Mouse (Mus musculus) midbrain, embryonic 15.5 days (tissue): ENCODE measurements around the gene Nme3. TPM values are rescaled to one million over a fixed set of nuclear protein-coding genes. Genes with fewer than 3 reads are reported as not detected.
A peak's percentile ranks its signal among the peaks of the same experiment; 100 is the strongest.

Experiments used
- ATAC-seq: fragments of 200-750 bp; cut with Nextera tagmentation; replicated peaks from 2 replicates; pipeline ENCODE4 v1.8.0; 2017; ENCODE audit warnings: moderate TSS enrichment
- H3K27ac ChIP-seq: fragments of 300-500 bp; sonication (generic); 2 replicates; pipeline ENCODE4 v1.5.1; 2015; ENCODE audit warnings: mild to moderate bottlenecking, inconsistent platforms
- H3K27me3 ChIP-seq: fragments of 300-500 bp; sonication (generic); replicated peaks from 2 replicates; pipeline ENCODE4 v1.6.1; 2015; ENCODE audit warnings: inconsistent platforms
- H3K36me3 ChIP-seq: fragments of 300-500 bp; sonication (generic); replicated peaks from 2 replicates; pipeline ENCODE4 v1.6.1; 2015; ENCODE audit warnings: inconsistent platforms
- H3K4me1 ChIP-seq: fragments of 300-500 bp; sonication (generic); 2 replicates; pipeline ENCODE4 v1.6.1; 2015; ENCODE audit warnings: inconsistent platforms
- H3K4me2 ChIP-seq: fragments of 300-500 bp; sonication (generic); 2 replicates; pipeline ENCODE4 v1.6.1; 2015; ENCODE audit warnings: inconsistent platforms, mild to moderate bottlenecking, moderate library complexity
- H3K4me3 ChIP-seq: fragments of 300-500 bp; sonication (generic); 2 replicates; pipeline ENCODE4 v1.5.1; 2015; ENCODE audit warnings: mild to moderate bottlenecking, inconsistent platforms
- H3K9ac ChIP-seq: fragments of 300-500 bp; sonication (generic); 2 replicates; pipeline ENCODE4 v1.6.1; 2015; ENCODE audit warnings: mild to moderate bottlenecking, inconsistent platforms
- H3K9me3 ChIP-seq: fragments of 300-500 bp; sonication (generic); 2 replicates; pipeline ENCODE4 v1.6.1; 2016; ENCODE audit warnings: inconsistent platforms
- WGBS: fragments of 180-500 bp; shearing (Covaris S2); methylation state at CpG from one replicate; pipeline ENCODE4 v1.1.7; 2015; ENCODE audit warnings: mixed read lengths; 5-methylcytosine and 5-hydroxymethylcytosine counted together
- polyA plus RNA-seq: library from polyadenylated mRNA; unstranded; fragments of >200 nt; fragmentation: Nextera tagmentation; extraction: Ambion mirVana; gene quantifications from 2 replicates; pipeline ENCODE4 v1.2.1, GENCODE M21; 2015

The Nme3 gene
- 79.7 and 82.3 TPM in 2 replicates for polyA plus RNA-seq

DNA sequence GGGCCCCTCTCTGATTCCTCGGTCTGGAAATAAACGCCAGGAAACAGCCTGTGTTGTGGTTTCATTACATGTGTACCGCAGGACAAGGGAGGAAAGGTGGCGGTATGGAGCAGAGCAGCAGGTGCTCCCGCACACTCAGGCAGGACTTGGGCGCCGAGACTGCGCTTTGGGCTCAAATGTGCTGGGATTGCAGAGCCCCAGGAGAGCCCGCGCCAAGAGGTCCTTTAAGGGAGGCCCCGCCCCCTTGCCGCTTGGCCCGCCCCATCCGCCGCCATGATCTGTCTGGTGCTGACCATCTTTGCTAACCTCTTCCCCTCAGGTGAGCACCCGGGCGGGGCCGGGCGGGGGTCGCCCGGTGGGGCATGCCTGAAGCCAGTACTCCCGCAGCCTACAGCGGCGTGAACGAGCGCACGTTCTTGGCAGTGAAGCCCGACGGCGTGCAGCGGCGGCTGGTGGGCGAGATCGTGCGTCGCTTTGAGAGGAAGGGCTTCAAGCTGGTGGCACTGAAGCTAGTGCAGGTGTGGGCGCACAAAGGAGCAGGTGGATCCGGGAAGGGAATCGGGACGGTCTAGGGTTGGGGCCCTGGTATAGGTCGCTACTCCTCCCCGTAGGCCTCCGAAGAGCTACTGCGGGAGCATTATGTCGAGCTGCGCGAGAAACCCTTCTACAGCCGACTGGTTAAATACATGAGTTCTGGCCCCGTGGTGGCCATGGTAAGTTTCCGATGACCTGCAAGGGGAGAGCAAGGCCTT, at the start of gene Nme3:
Gene Nme3 (plus strand): TSS at position 260 of the 752 bp plus-strand sequence.
- WGBS, result under 1% methylated on average over 50 of the region's 50 CpGs
- ATAC-seq, result peak; percentile 65
- peaks cover 50% of the 10 kb centered on the region for H3K36me3 ChIP-seq

DNA sequence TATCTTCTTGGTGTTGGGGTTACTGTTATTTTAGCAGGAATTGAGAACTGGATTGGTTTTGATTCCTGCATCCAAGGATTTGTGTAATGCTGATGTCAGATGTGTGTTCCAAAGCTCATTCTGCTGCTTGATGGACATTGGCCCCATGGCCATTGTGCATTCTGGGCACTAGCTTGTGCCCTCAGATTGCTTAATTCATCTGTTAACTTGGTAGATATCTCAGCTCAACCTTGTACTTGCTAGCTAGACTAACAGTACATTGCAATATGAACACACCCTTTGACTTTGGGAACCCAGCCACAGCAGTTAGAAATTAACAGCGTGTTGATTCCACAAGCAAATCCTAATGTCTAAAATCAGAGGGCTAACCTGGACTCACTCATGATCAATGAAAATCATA, 48.9 kb upstream of the Nme3 start:
- no peak overlapping the region for H3K4me2 ChIP-seq
- no peaks in the 10 kb centered on the region for H3K9me3 ChIP-seq
- H3K4me1 ChIP-seq, result peaks cover 26% of the 10 kb centered on the region
- H3K36me3 ChIP-seq, result no peaks in the 10 kb centered on the region
- no peaks in the 10 kb centered on the region for H3K27me3 ChIP-seq
- WGBS, result 96% methylated on average over 1 of the region's 1 CpGs
- no peak overlapping the region for H3K4me3 ChIP-seq
- no peak overlapping the region for H3K27ac ChIP-seq
- no peak overlapping the region for H3K9ac ChIP-seq
- no peak for ATAC-seq

More for the DNA sequence above, at the start of gene Nme3:
- no peaks in the 10 kb centered on the region for H3K27me3 ChIP-seq
- H3K9ac ChIP-seq, result peak within 1 kb of the TSS; percentile 90
- H3K27ac ChIP-seq, result peak within 1 kb of the TSS; percentile 88
- H3K4me3 ChIP-seq, result peak within 1 kb of the TSS; percentile 76
- peak within 1 kb of the TSS; percentile 92 for H3K4me2 ChIP-seq
- H3K9me3 ChIP-seq, result no peaks in the 10 kb centered on the region
- peaks cover 50% of the 10 kb centered on the region for H3K4me1 ChIP-seq

GRCm38 (mm10) chr17:24848600-24849031, 47.7 kb upstream of the Nme3 start:
- H3K9ac ChIP-seq, result no peak overlapping the region
- no peak overlapping the region for H3K4me3 ChIP-seq
- no peak overlapping the region for H3K27ac ChIP-seq
- H3K9me3 ChIP-seq, result no peaks in the 10 kb centered on the region
- H3K4me2 ChIP-seq, result peak overlapping the region; percentile 95
- H3K4me1 ChIP-seq, result peaks cover 26% of the 10 kb centered on the region
- no peak for ATAC-seq
- 0 out of 2 replicates have a peak, but pooled peaks cover 3% of the 10 kb centered on the region for H3K36me3 ChIP-seq
- no peaks in the 10 kb centered on the region for H3K27me3 ChIP-seq

DNA sequence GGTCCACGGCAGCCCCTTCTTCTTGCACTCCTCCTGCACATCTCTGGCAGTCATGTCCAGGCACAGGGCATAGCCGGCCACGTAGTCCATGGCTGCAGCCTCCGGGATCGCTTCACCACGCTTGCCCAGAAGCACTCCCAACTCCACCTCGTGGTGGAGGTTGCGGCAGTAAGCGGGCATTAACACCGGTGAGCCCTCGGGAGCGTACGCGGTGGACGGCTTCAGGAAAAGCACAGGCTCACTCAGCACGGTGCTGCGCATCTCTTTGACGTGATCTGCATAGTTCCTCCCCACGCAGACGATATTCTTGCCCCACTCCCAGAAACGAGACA, 46.6 kb upstream of the Nme3 start:
- WGBS, result 0% methylated on average over 21 of the region's 21 CpGs
- peak overlapping the region; percentile 98 for H3K4me3 ChIP-seq
- H3K4me2 ChIP-seq, result peak overlapping the region; percentile 95
- no peaks in the 10 kb centered on the region for H3K27me3 ChIP-seq
- peaks cover 3% of the 10 kb centered on the region; the same call in 1 of the 2 replicates for H3K36me3 ChIP-seq
- peaks cover 26% of the 10 kb centered on the region for H3K4me1 ChIP-seq
- peak; percentile 78; the same call in 1 of the 2 replicates for ATAC-seq
- peak overlapping the region; percentile 97 for H3K27ac ChIP-seq
- peak overlapping the region; percentile 68 for H3K9ac ChIP-seq
- no peaks in the 10 kb centered on the region for H3K9me3 ChIP-seq

- Histone ChIP-seq H3K9ac (peak within 1 kb of the TSS; percentile 88), H3K4me1 (peaks cover 26% of the 10 kb centered on the region), H3K36me3 (peaks cover 3% of the 10 kb centered on the region; the same call in 1 of the 2 replicates), H3K4me3 (peak within 1 kb of the TSS; percentile 98), H3K4me2 (peak within 1 kb of the TSS; percentile 95), H3K27me3 (no peaks in the 10 kb centered on the region), H3K9me3 (no peaks in the 10 kb centered on the region), H3K27ac (peak within 1 kb of the TSS; percentile 97)
- peak; percentile 100 for ATAC-seq
- 0% methylated on average over 58 of the region's 58 CpGs for WGBS
Observed at GRCm38 (mm10) chr17:24850065-24850772, 46.1 kb upstream of the Nme3 start, which contains the start of gene Fahd1. TSS of gene Fahd1 (minus strand) at chr17:24850364.

GRCm38 (mm10) chr17:24850773-24851127, 45.5 kb upstream of the Nme3 start:
- peak overlapping the region; percentile 88 for H3K9ac ChIP-seq
- H3K27me3 ChIP-seq, result no peaks in the 10 kb centered on the region
- H3K4me1 ChIP-seq, result peaks cover 26% of the 10 kb centered on the region
- H3K4me2 ChIP-seq, result peak overlapping the region; percentile 95
- no peak for ATAC-seq
- WGBS, result under 1% methylated on average over 20 of the region's 20 CpGs
- H3K4me3 ChIP-seq, result peak overlapping the region; percentile 98
- H3K9me3 ChIP-seq, result no peaks in the 10 kb centered on the region
- peak overlapping the region; percentile 97 for H3K27ac ChIP-seq
- peaks cover 3% of the 10 kb centered on the region; the same call in 1 of the 2 replicates for H3K36me3 ChIP-seq

GRCm38 (mm10) chr17:24851381-24852125, 44.7 kb upstream of the Nme3 start:
- H3K4me1 ChIP-seq, result peaks cover 26% of the 10 kb centered on the region
- WGBS, result 84% methylated on average over 10 of the region's 10 CpGs
- peaks cover 3% of the 10 kb centered on the region; the same call in 1 of the 2 replicates for H3K36me3 ChIP-seq
- H3K27ac ChIP-seq, result no peak overlapping the region
- no peaks in the 10 kb centered on the region for H3K27me3 ChIP-seq
- H3K4me2 ChIP-seq, result peak overlapping the region; percentile 95
- no peaks in the 10 kb centered on the region for H3K9me3 ChIP-seq
- no peak for ATAC-seq
- peak overlapping the region; percentile 88; the same call in 1 of the 2 replicates for H3K9ac ChIP-seq
- H3K4me3 ChIP-seq, result peak overlapping the region; percentile 98

GRCm38 (mm10) chr17:24855838-24856464, 40.3 kb upstream of the Nme3 start:
- Histone ChIP-seq H3K4me2 (no peak overlapping the region), H3K27ac (no peak overlapping the region), H3K4me1 (peaks cover 9% of the 10 kb centered on the region), H3K9me3 (no peaks in the 10 kb centered on the region), H3K27me3 (no peaks in the 10 kb centered on the region), H3K9ac (no peak overlapping the region), H3K36me3 (peaks cover 3% of the 10 kb centered on the region; the same call in 1 of the 2 replicates), H3K4me3 (no peak overlapping the region)
- ATAC-seq, result no peak
- WGBS, result 84% methylated on average over 3 of the region's 3 CpGs

- 92% methylated on average over 13 of the region's 13 CpGs for WGBS
- no peaks in the 10 kb centered on the region for H3K27me3 ChIP-seq
- H3K4me2 ChIP-seq, result no peak overlapping the region
- no peak overlapping the region for H3K4me3 ChIP-seq
- H3K9ac ChIP-seq, result no peak overlapping the region
- peaks cover 7% of the 10 kb centered on the region; the same call in 1 of the 2 replicates for H3K36me3 ChIP-seq
- no peaks in the 10 kb centered on the region for H3K9me3 ChIP-seq
- H3K4me1 ChIP-seq, result peaks cover 3% of the 10 kb centered on the region
- no peak for ATAC-seq
- H3K27ac ChIP-seq, result no peak overlapping the region
Observed at GRCm38 (mm10) chr17:24856589-24856988, 39.7 kb upstream of the Nme3 start.

DNA sequence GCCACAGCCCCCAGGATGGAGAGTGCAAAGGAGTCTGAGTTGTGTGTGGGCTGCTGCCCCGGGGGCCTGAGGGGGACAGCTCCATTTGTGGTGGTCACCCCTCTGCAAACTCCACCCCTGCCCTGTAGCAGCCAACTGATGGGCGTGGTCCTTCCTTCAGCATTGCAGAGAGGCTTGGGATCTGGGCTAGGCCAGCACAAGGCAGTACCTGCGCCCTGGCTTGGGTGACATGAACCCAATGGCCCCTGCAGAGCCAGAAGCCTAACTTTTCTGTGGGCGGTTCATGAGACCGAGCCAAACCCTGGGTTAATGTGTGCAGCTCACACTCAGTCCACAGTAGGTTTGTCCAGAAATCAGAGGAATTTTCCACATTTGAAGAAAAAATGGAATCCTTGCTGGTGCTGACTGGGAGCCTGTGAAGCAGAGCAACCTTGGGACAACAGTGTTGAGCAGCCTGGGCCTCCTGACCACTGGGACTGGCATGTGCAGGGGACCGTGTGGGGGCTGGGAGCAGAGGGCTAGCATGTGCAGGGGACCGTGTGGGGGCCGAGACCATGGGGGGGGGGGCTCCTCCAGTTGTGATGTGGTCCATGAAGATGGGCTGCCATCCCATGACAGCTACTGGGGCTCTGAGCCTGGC, 38.3 kb upstream of the Nme3 start:
- no peak for ATAC-seq
- WGBS, result 90% methylated on average over 8 of the region's 8 CpGs
- H3K4me1 ChIP-seq, result no peaks in the 10 kb centered on the region
- H3K27ac ChIP-seq, result no peak overlapping the region
- H3K9ac ChIP-seq, result no peak overlapping the region
- no peaks in the 10 kb centered on the region for H3K27me3 ChIP-seq
- H3K9me3 ChIP-seq, result no peaks in the 10 kb centered on the region
- H3K36me3 ChIP-seq, result peaks cover 8% of the 10 kb centered on the region; the same call in 1 of the 2 replicates
- no peak overlapping the region for H3K4me3 ChIP-seq
- no peak overlapping the region for H3K4me2 ChIP-seq

GRCm38 (mm10) chr17:24858967-24859366, 37.3 kb upstream of the Nme3 start:
- no peaks in the 10 kb centered on the region for H3K9me3 ChIP-seq
- 92% methylated on average over 6 of the region's 6 CpGs for WGBS
- ATAC-seq, result no peak
- H3K4me3 ChIP-seq, result no peak overlapping the region
- no peak overlapping the region for H3K4me2 ChIP-seq
- peaks cover 8% of the 10 kb centered on the region; the same call in 1 of the 2 replicates for H3K36me3 ChIP-seq
- no peaks in the 10 kb centered on the region for H3K4me1 ChIP-seq
- no peaks in the 10 kb centered on the region for H3K27me3 ChIP-seq
- no peak overlapping the region for H3K27ac ChIP-seq
- no peak overlapping the region for H3K9ac ChIP-seq
